Mouse (Mus musculus) G1E (cell line): Measurements from ENCODE around the gene Kctd20. TPM values are rescaled to one million over a fixed set of nuclear protein-coding genes. Genes with fewer than 3 reads are reported as not detected.

Experiments
- ATAC-seq: 2 replicates; pipeline ENCODE4 v1.8.0; 2016; ENCODE audit warnings: mild to moderate bottlenecking; ENCODE audit not compliant: insufficient number of reproducible peaks, poor library complexity, low FRiP score, severe bottlenecking; ENCODE audit errors: extremely low read depth
- DNase-seq: peaks from one replicate; pipeline ENCODE4 v3.0.0; 2012; ENCODE audit warnings: low spot score
- H3K27me3 ChIP-seq: 2 replicates; pipeline ENCODE4 v1.6.1; 2012; ENCODE audit warnings: mild to moderate bottlenecking, low read length, inconsistent platforms; ENCODE audit not compliant: insufficient read depth
- H3K36me3 ChIP-seq: replicated peaks from 2 replicates; pipeline ENCODE3; 2012; ENCODE audit warnings: mild to moderate bottlenecking, inconsistent platforms
- H3K4me1 ChIP-seq: 2 replicates; pipeline ENCODE4 v1.6.1; 2012; ENCODE audit warnings: low read depth, low read length, inconsistent platforms, mixed read lengths; ENCODE audit not compliant: insufficient read depth
- H3K4me3 ChIP-seq: 2 replicates; pipeline ENCODE4 v1.5.1; 2012; ENCODE audit warnings: low read depth, mild to moderate bottlenecking, inconsistent platforms, low read length, moderate library complexity, mixed read lengths
- H3K9me3 ChIP-seq: replicated peaks from 2 replicates; pipeline ENCODE4 v1.6.1; 2012; ENCODE audit warnings: inconsistent platforms
- CTCF ChIP-seq: IDR thresholded peaks from 2 replicates; pipeline ENCODE4 v1.5.1; 2012; ENCODE audit warnings: low read depth, low read length, inconsistent platforms, mixed read lengths
- GATA1 ChIP-seq: IDR thresholded peaks from 2 replicates; pipeline ENCODE4 v1.6.1; 2012; ENCODE audit warnings: borderline replicate concordance, low read length, inconsistent platforms, mixed read lengths
- GATA2 ChIP-seq: IDR thresholded peaks from 2 replicates; pipeline ENCODE4 v1.6.1; 2012; ENCODE audit warnings: low read depth, low read length, inconsistent platforms, borderline replicate concordance
- POLR2AphosphoS5 ChIP-seq: IDR thresholded peaks from 2 replicates; pipeline ENCODE4 v1.6.1; 2012; ENCODE audit warnings: low read depth, low read length, inconsistent platforms; ENCODE audit not compliant: insufficient replicate concordance
- TAL1 ChIP-seq: conservative IDR thresholded peaks from 2 replicates; pipeline ENCODE4 v1.6.1; 2012; ENCODE audit warnings: low read depth, low read length, inconsistent platforms, mixed read lengths
- polyA plus RNA-seq: library from polyadenylated mRNA; stranded (reverse); fragments of >175 nt; gene quantifications from 2 replicates; pipeline ENCODE4 v1.2.3, GENCODE M21; 2012
- total RNA-seq, 2 experiments: library from RNA; stranded (forward) in 1 of 2; stranded (reverse) in 1 of 2; fragments of 200-1000 nt in 1 of 2; fragments of >200 nt in 1 of 2; fragmentation: Nextera tagmentation in 1 of 2; gene quantifications; 2 replicates each; pipeline ENCODE4 v1.2.3; 2014 to 2017

The Kctd20 gene
- total and polyA plus RNA-seq, 3 experiments, result 51.0 to 91.6 (median 66.3) TPM

- DNase-seq (no peak), ATAC-seq (no peak)
- Histone ChIP-seq H3K4me1 (peaks cover 2% of the 10 kb centered on the region; the same call in 1 of the 2 replicates), H3K36me3 (no peaks in the 10 kb centered on the region), H3K27me3 (peaks cover 53% of the 10 kb centered on the region), H3K4me3 (no peak overlapping the region), H3K9me3 (no peaks in the 10 kb centered on the region)
- TF ChIP-seq POLR2AphosphoS5 (no peak), GATA1 (no peak), TAL1 (no peak), GATA2 (no peak), CTCF (no peak)
These were observed 41.6 kb upstream of the Kctd20 start for GRCm38 (mm10) chr17:28910139-28910538.

GRCm38 (mm10) chr17:28913200-28913599, 38.5 kb upstream of the Kctd20 start:
- no peak for ATAC-seq
- no peak for DNase-seq
- Histone ChIP-seq H3K9me3 (no peaks in the 10 kb centered on the region), H3K4me1 (peaks cover 2% of the 10 kb centered on the region; the same call in 1 of the 2 replicates), H3K4me3 (no peak overlapping the region), H3K36me3 (no peaks in the 10 kb centered on the region), H3K27me3 (peaks cover 47% of the 10 kb centered on the region)
- TF ChIP-seq TAL1 (no peak), CTCF (no peak), GATA2 (no peak), POLR2AphosphoS5 (no peak)

- Histone ChIP-seq H3K9me3 (no peaks in the 10 kb centered on the region), H3K4me3 (no peak overlapping the region), H3K36me3 (no peaks in the 10 kb centered on the region), H3K4me1 (peaks cover 2% of the 10 kb centered on the region; the same call in 1 of the 2 replicates), H3K27me3 (peaks cover 44% of the 10 kb centered on the region)
- DNase-seq, result no peak
- ATAC-seq, result no peak
- TF ChIP-seq GATA1, result no peak
- no peak for TF ChIP-seq POLR2AphosphoS5
These were observed 37.8 kb upstream of the Kctd20 start for GRCm38 (mm10) chr17:28913940-28914339.

- TF ChIP-seq POLR2AphosphoS5 (no peak), TAL1 (no peak), GATA1 (no peak), GATA2 (no peak), CTCF (no peak)
- ATAC-seq (no peak), DNase-seq (no peak)
- Histone ChIP-seq H3K27me3 (peaks cover 32% of the 10 kb centered on the region), H3K36me3 (no peaks in the 10 kb centered on the region), H3K4me1 (peaks cover 2% of the 10 kb centered on the region; the same call in 1 of the 2 replicates), H3K9me3 (no peaks in the 10 kb centered on the region), H3K4me3 (no peak within 1 kb of the TSS)
These were observed 36.6 kb upstream of the Kctd20 start, which contains the start of gene 4930539E08Rik for GRCm38 (mm10) chr17:28915060-28915628. Gene 4930539E08Rik, minus strand, starts transcription at chr17:28915324.

DNA sequence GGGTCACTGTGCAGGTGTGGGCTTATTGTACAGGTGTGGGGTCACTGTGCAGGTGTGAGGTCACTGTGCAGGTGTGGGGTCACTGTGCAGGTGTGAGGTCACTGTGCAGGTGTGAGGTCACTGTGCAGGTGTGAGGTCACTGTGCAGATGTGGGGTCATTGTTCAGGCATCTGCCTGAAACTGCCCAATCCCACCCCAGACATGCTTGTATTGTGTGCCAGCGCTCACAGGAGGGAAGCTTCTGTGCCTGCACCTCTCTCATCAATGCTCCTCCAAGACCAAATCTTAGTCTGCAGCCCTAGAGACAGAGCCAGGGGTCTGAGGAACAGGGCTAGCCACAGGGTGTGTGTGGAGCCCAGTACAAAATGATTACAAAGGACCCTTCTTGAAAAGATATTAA, 35.2 kb upstream of the Kctd20 start:
- no peak for TF ChIP-seq CTCF
- no peak for TF ChIP-seq POLR2AphosphoS5
- no peak for TF ChIP-seq GATA1
- TF ChIP-seq GATA2, result no peak
- no peak for TF ChIP-seq TAL1
- no peak for ATAC-seq

DNA sequence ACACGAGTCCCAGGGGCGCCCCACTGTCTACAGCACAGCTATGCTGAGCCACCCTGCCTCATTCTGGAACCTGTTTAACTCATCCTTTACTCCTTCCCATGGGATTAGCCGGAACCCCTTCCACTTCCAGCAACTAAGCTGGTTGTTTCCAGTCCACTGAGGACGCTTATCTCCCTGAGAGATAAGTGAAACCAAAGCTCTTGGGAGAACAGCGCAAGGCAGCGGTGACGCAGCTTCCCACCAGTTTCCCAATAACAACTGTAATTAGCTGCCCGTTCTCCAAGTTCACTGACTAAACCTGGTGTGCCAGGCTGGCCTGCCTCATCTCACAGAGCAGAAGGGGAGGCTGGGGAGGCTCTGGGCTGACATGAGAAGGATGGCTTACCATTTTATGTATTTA, 30.7 kb upstream of the Kctd20 start:
- no peak for ATAC-seq
- Histone ChIP-seq H3K9me3 (no peaks in the 10 kb centered on the region), H3K4me3 (no peak overlapping the region), H3K4me1 (peaks cover 2% of the 10 kb centered on the region; the same call in 1 of the 2 replicates), H3K27me3 (peaks cover 34% of the 10 kb centered on the region), H3K36me3 (no peaks in the 10 kb centered on the region)
- TF ChIP-seq TAL1, result no peak
- TF ChIP-seq POLR2AphosphoS5, result no peak
- TF ChIP-seq CTCF, result no peak
- no peak for TF ChIP-seq GATA1
- TF ChIP-seq GATA2, result no peak
- no peak for DNase-seq

More for the DNA sequence above, 35.2 kb upstream of the Kctd20 start:
- H3K4me3 ChIP-seq, result no peak overlapping the region
- DNase-seq, result no peak
- no peaks in the 10 kb centered on the region for H3K36me3 ChIP-seq
- H3K27me3 ChIP-seq, result peaks cover 27% of the 10 kb centered on the region
- H3K4me1 ChIP-seq, result no peaks in the 10 kb centered on the region
- H3K9me3 ChIP-seq, result no peaks in the 10 kb centered on the region

DNA sequence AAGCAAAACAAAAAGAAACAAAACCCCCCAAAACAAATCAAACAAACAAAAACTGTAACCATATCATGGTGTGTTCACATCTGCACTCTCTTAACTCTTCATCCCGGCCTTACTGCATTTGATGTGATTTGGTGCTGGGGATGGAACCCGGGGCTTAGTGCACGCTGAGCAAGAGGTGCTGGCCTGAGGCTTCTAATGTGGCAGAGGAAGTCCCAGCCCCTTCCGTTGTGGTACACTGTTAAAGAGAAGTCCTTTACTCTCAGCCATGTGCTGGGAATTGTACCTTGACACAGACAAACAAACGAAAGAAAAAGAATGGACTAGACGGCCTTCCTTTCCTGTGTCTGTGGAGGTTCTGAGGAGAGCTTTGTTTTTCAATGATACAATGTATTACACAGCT, 29.7 kb upstream of the Kctd20 start:
- DNase-seq (no peak), ATAC-seq (no peak)
- Histone ChIP-seq H3K27me3 (peaks cover 34% of the 10 kb centered on the region), H3K4me1 (peaks cover 10% of the 10 kb centered on the region), H3K36me3 (no peaks in the 10 kb centered on the region), H3K4me3 (no peak overlapping the region), H3K9me3 (no peaks in the 10 kb centered on the region)
- TF ChIP-seq TAL1, result no peak
- no peak for TF ChIP-seq GATA2
- no peak for TF ChIP-seq POLR2AphosphoS5
